Mouse (Mus musculus): ENCODE data around the gene Spata19.

Gene Spata19

GRCm38 (mm10) chr9:27396500-27396899 lies at the start of gene Spata19:
Spata19 (plus strand) TSS chr9:27396800.
- DNase-seq (ENCODE audit: low read depth, low spot score) = no peak

- no peak for DNase-seq (ENCODE audit: low read depth, low spot score)
These were observed 43.5 kb upstream of the Spata19 start for GRCm38 (mm10) chr9:27353082-27353481.

- DNase-seq (ENCODE audit: low read depth, low spot score) = no peak
These were observed 38.7 kb upstream of the Spata19 start for GRCm38 (mm10) chr9:27357893-27358292.

- DNase-seq (ENCODE audit: low read depth, low spot score) = no peak
These were observed 29.4 kb upstream of the Spata19 start for GRCm38 (mm10) chr9:27367231-27367630.

GRCm38 (mm10) chr9:27369108-27369507 lies 27.5 kb upstream of the Spata19 start:
- no peak for DNase-seq (ENCODE audit: low read depth, low spot score)

- no peak for DNase-seq (ENCODE audit: low read depth, low spot score)
These were observed 20.9 kb upstream of the Spata19 start for GRCm38 (mm10) chr9:27375746-27376145.

GRCm38 (mm10) chr9:27386951-27387350 lies 9.6 kb upstream of the Spata19 start:
- DNase-seq (ENCODE audit: low read depth, low spot score) = no peak

- no peak for DNase-seq (ENCODE audit: low read depth, low spot score)
These were observed 4.6 kb downstream of the Spata19 start for GRCm38 (mm10) chr9:27401169-27401568.

GRCm38 (mm10) chr9:27409733-27410132 lies 13.1 kb downstream of the Spata19 start:
- DNase-seq (ENCODE audit: low read depth, low spot score) = no peak

- DNase-seq (ENCODE audit: low read depth, low spot score) = no peak
These were observed 17.5 kb downstream of the Spata19 start for GRCm38 (mm10) chr9:27414058-27414460.

GRCm38 (mm10) chr9:27424511-27424910 lies 27.9 kb downstream of the Spata19 start:
- DNase-seq (ENCODE audit: low read depth, low spot score) = no peak

- no peak for DNase-seq (ENCODE audit: low read depth, low spot score)
These were observed 32.0 kb downstream of the Spata19 start for GRCm38 (mm10) chr9:27428552-27428951.

GRCm38 (mm10) chr9:27433301-27433700 lies 36.7 kb downstream of the Spata19 start:
- no peak for DNase-seq (ENCODE audit: low read depth, low spot score)

GRCm38 (mm10) chr9:27435936-27436335 lies 39.3 kb downstream of the Spata19 start:
- no peak for DNase-seq (ENCODE audit: low read depth, low spot score)

GRCm38 (mm10) chr9:27437391-27438061 lies 40.9 kb downstream of the Spata19 start:
- no peak for DNase-seq (ENCODE audit: low read depth, low spot score)

GRCm38 (mm10) chr9:27449780-27450422 lies 53.3 kb downstream of the Spata19 start:
- DNase-seq (ENCODE audit: low read depth, low spot score) = no peak
